Mouse (Mus musculus) heart, postnatal 0 days (tissue): ENCODE data around the gene Grid1. TPM values are rescaled to one million over a fixed set of nuclear protein-coding genes. Genes with fewer than 3 reads are reported as not detected.

Experiments used
- ATAC-seq: fragments of 200-750 bp; cut with Nextera tagmentation; 2 replicates; pipeline ENCODE4 v1.8.0; 2017; ENCODE audit warnings: low read depth, moderate number of reproducible peaks, moderate library complexity; ENCODE audit not compliant: insufficient read depth
- DNase-seq: peaks from one replicate; pipeline ENCODE4 v3.0.0-alpha.2; 2016; ENCODE audit warnings: low spot score
- H3K27ac ChIP-seq: fragments of 300-500 bp; sonication (generic); 2 replicates; pipeline ENCODE4 v1.5.1; 2014; ENCODE audit warnings: low read depth, mild to moderate bottlenecking
- H3K27me3 ChIP-seq: fragments of 300-500 bp; sonication (generic); 2 replicates; pipeline ENCODE4 v1.6.1; 2014; ENCODE audit warnings: low read length, mixed read lengths; ENCODE audit not compliant: control insufficient read depth, insufficient read depth
- H3K36me3 ChIP-seq: fragments of 300-500 bp; sonication (generic); replicated peaks from 2 replicates; pipeline ENCODE4 v1.6.1; 2014; ENCODE audit warnings: low read length, mixed read lengths; ENCODE audit not compliant: control insufficient read depth, insufficient read depth
- H3K4me1 ChIP-seq: fragments of 300-500 bp; sonication (generic); 2 replicates; pipeline ENCODE4 v1.6.1; 2014; ENCODE audit warnings: antibody characterized with exemption; ENCODE audit not compliant: control insufficient read depth, insufficient read depth
- H3K4me2 ChIP-seq: fragments of 300-500 bp; sonication (generic); 2 replicates; pipeline ENCODE4 v1.6.1; 2014; ENCODE audit warnings: low read depth, mild to moderate bottlenecking, low read length, moderate library complexity
- H3K4me3 ChIP-seq: fragments of 300-500 bp; sonication (generic); 2 replicates; pipeline ENCODE4 v1.5.1; 2014; ENCODE audit warnings: low read depth, low read length
- H3K9ac ChIP-seq: fragments of 300-500 bp; sonication (generic); replicated peaks from 2 replicates; pipeline ENCODE4 v1.6.1; 2014; ENCODE audit warnings: low read depth, low read length, mixed read lengths
- H3K9me3 ChIP-seq: fragments of 300-500 bp; sonication (generic); replicated peaks from 2 replicates; pipeline ENCODE4 v1.6.1; 2016; ENCODE audit warnings: low read length; ENCODE audit not compliant: control insufficient read depth
- CTCF ChIP-seq: IDR thresholded peaks from 2 replicates; pipeline ENCODE4 v1.5.1; 2016; ENCODE audit warnings: antibody characterized with exemption, control low read depth, low read depth
- EP300 ChIP-seq: IDR thresholded peaks from 2 replicates; pipeline ENCODE4 v1.6.1; 2016; ENCODE audit warnings: antibody characterized with exemption, low read depth
- WGBS: fragments of 180-500 bp; shearing (Covaris S2); extraction: QIAGEN DNeasy Blood & Tissue Kit; methylation state at CpG from one replicate; pipeline ENCODE4 v1.1.7; 2014; 5-methylcytosine and 5-hydroxymethylcytosine counted together
- polyA plus RNA-seq: library from polyadenylated mRNA; unstranded; fragments of >200 nt; fragmentation: Nextera tagmentation; extraction: Ambion mirVana; gene quantifications from 2 replicates; pipeline ENCODE4 v1.2.1, GENCODE M21; 2015
- total RNA-seq: library from RNA; depleted of rRNA; stranded (reverse); fragments of >200 nt; gene quantifications from 2 replicates; pipeline ENCODE4 v1.2.3, GENCODE M21; 2014; ENCODE audit warnings: low replicate concordance

Gene Grid1
- total and polyA plus RNA-seq, 2 experiments from 2014 or later, result 0.05 TPM; not detected in 1

GRCm38 (mm10) chr14:35219021-35219420 is 399.1 kb downstream of the Grid1 start:
- no peaks in the 10 kb centered on the region for H3K4me1 ChIP-seq
- DNase-seq (no peak), ATAC-seq (no peak)
- no peak overlapping the region for H3K27ac ChIP-seq
- H3K4me2 ChIP-seq, result no peak overlapping the region
- H3K9ac ChIP-seq, result no peak overlapping the region
- no peaks in the 10 kb centered on the region for H3K27me3 ChIP-seq
- no peak overlapping the region for H3K4me3 ChIP-seq
- TF ChIP-seq EP300, result no peak
- TF ChIP-seq CTCF, result no peak
- WGBS, result 71% methylated on average over 4 of the region's 4 CpGs
- H3K9me3 ChIP-seq, result no peaks in the 10 kb centered on the region
- no peaks in the 10 kb centered on the region for H3K36me3 ChIP-seq

- Histone ChIP-seq H3K9ac (no peak overlapping the region), H3K27ac (no peak overlapping the region), H3K36me3 (no peaks in the 10 kb centered on the region), H3K27me3 (no peaks in the 10 kb centered on the region), H3K4me1 (no peaks in the 10 kb centered on the region), H3K9me3 (no peaks in the 10 kb centered on the region), H3K4me3 (no peak overlapping the region), H3K4me2 (no peak overlapping the region)
- WGBS, result 66% methylated on average over 2 of the region's 2 CpGs
- no peak for DNase-seq
- ATAC-seq, result no peak
- no peak for TF ChIP-seq EP300
- no peak for TF ChIP-seq CTCF
Measured at GRCm38 (mm10) chr14:35222196-35222595, 402.3 kb downstream of the Grid1 start.

GRCm38 (mm10) chr14:35227581-35227980 is 407.7 kb downstream of the Grid1 start:
- Histone ChIP-seq H3K4me1 (no peaks in the 10 kb centered on the region), H3K9me3 (no peaks in the 10 kb centered on the region), H3K9ac (no peak overlapping the region), H3K36me3 (no peaks in the 10 kb centered on the region), H3K4me3 (no peak overlapping the region), H3K27ac (no peak overlapping the region), H3K4me2 (no peak overlapping the region), H3K27me3 (no peaks in the 10 kb centered on the region)
- no peak for DNase-seq
- no peak for ATAC-seq
- TF ChIP-seq EP300 (no peak), CTCF (no peak)
- 72% methylated on average over 5 of the region's 5 CpGs for WGBS

GRCm38 (mm10) chr14:35231384-35231783 is 411.5 kb downstream of the Grid1 start:
- TF ChIP-seq CTCF (no peak), EP300 (no peak)
- no peak overlapping the region for H3K9ac ChIP-seq
- H3K27ac ChIP-seq, result no peak overlapping the region
- H3K4me1 ChIP-seq, result no peaks in the 10 kb centered on the region
- no peaks in the 10 kb centered on the region for H3K36me3 ChIP-seq
- no peak for DNase-seq
- no peaks in the 10 kb centered on the region for H3K9me3 ChIP-seq
- no peaks in the 10 kb centered on the region for H3K27me3 ChIP-seq
- no peak overlapping the region for H3K4me3 ChIP-seq
- H3K4me2 ChIP-seq, result no peak overlapping the region
- no peak for ATAC-seq

GRCm38 (mm10) chr14:35242882-35243281 is 423.0 kb downstream of the Grid1 start:
- Histone ChIP-seq H3K4me1 (no peaks in the 10 kb centered on the region), H3K27ac (no peak overlapping the region), H3K27me3 (no peaks in the 10 kb centered on the region), H3K36me3 (no peaks in the 10 kb centered on the region), H3K9me3 (no peaks in the 10 kb centered on the region), H3K4me3 (no peak overlapping the region), H3K9ac (no peak overlapping the region), H3K4me2 (no peak overlapping the region)
- TF ChIP-seq EP300, result no peak
- no peak for TF ChIP-seq CTCF
- 78% methylated on average over 6 of the region's 6 CpGs for WGBS
- no peak for DNase-seq
- no peak for ATAC-seq

DNA sequence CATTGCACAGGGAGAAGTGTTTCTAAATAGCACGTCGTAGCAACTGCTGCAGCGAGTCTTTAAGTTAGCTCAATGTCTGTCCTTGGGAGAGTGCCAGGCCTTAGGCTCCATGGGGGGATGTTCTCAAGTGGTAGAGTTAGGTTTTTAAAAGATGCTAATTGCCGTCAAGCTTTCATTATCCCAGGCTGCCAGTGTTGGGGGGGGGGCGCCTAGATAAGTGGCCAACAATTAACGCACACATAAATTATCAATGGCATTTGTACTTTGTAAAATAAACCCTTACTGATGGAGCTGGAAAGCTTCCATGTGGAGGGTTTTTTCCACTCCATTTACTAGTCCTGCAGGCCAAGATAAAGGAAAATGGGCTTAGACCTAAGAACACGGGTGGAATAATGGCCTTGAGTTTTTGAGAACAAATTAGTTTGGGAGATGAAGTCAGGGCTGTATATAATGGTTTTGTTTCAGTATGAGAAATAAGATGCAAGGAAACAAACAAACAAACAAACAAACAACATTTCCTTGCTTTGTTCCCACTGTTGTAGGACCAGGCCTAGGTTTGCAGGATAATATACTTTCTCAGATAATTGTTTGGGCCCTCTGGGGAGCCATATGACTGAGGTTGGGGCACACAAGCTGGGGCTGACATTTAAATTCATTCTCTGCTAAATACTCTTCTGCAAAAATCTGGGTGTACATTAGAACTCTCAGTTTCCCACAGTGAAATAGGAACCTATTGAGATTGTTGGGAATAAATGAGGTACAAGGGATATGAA is 425.1 kb downstream of the Grid1 start:
- 70% methylated on average over 7 of the region's 7 CpGs for WGBS
- no peak for ATAC-seq
- H3K27me3 ChIP-seq, result no peaks in the 10 kb centered on the region
- no peaks in the 10 kb centered on the region for H3K9me3 ChIP-seq
- no peak for DNase-seq
- H3K4me2 ChIP-seq, result no peak overlapping the region
- H3K4me3 ChIP-seq, result no peak overlapping the region
- TF ChIP-seq CTCF (no peak), EP300 (no peak)
- H3K27ac ChIP-seq, result no peak overlapping the region
- no peak overlapping the region for H3K9ac ChIP-seq
- no peaks in the 10 kb centered on the region for H3K36me3 ChIP-seq
- no peaks in the 10 kb centered on the region for H3K4me1 ChIP-seq
